Mouse (Mus musculus) CH12.LX (cell line): Measurements from ENCODE around the gene Sgca. TPM values are rescaled to one million over a fixed set of nuclear protein-coding genes. Genes with fewer than 3 reads are reported as not detected.

ENCODE experiments used
- DNase-seq: peaks from one replicate; pipeline ENCODE4 v3.0.0-alpha.2; 2013; ENCODE audit errors: extremely low read depth
- H3K27ac ChIP-seq: 2 replicates; pipeline ENCODE4 v1.5.1; 2012; ENCODE audit warnings: low read depth, mild to moderate bottlenecking, control low read depth, moderate library complexity; ENCODE audit not compliant: insufficient read depth
- H3K27me3 ChIP-seq: replicated peaks from 2 replicates; pipeline ENCODE3; 2012; ENCODE audit warnings: inconsistent platforms
- H3K36me3 ChIP-seq, 2 experiments: replicated peaks in 1 of 2; 2 replicates each; pipeline versions ENCODE3 to v1.6.1; 2012; ENCODE audit warnings: inconsistent platforms in 1 of 2, low read length in 1 of 2, mild to moderate bottlenecking in 1 of 2, mixed read lengths in 1 of 2, moderate library complexity in 1 of 2; ENCODE audit not compliant: control insufficient read depth in 1 of 2, insufficient read depth in 1 of 2
- H3K4me1 ChIP-seq, 2 experiments: 2 replicates each; pipeline ENCODE4 v1.6.1; 2012; ENCODE audit warnings: inconsistent platforms in 1 of 2, moderate library complexity in 1 of 2; ENCODE audit not compliant: insufficient read depth in 2 of 2, control insufficient read depth in 1 of 2
- H3K4me2 ChIP-seq: 2 replicates; pipeline ENCODE4 v1.6.1; 2012; ENCODE audit warnings: low read depth, mild to moderate bottlenecking, control low read depth; ENCODE audit not compliant: poor library complexity, insufficient read depth, severe bottlenecking
- H3K4me3 ChIP-seq, 3 experiments: fragments of 150-350 bp in 1 of 3; sonication (generic) in 1 of 3; replicated peaks in 1 of 3; 2 replicates each; pipeline versions ENCODE3 to v1.5.1; 2011 to 2012; ENCODE audit warnings: low read depth in 2 of 3, low read length in 2 of 3, mild to moderate bottlenecking in 2 of 3, moderate library complexity in 2 of 3, control low read depth in 1 of 3, improper control_type of control experiment in 1 of 3, inconsistent platforms in 1 of 3, mixed read lengths in 1 of 3; ENCODE audit not compliant: poor library complexity in 1 of 3
- H3K79me2 ChIP-seq: replicated peaks from 2 replicates; pipeline ENCODE4 v1.6.1; 2012; ENCODE audit warnings: mild to moderate bottlenecking, moderate library complexity; ENCODE audit not compliant: control insufficient read depth, poor library complexity, insufficient read depth, severe bottlenecking; ENCODE audit errors: extremely low read depth
- H3K9ac ChIP-seq: 2 replicates; pipeline ENCODE4 v1.6.1; 2012; ENCODE audit warnings: low read depth, mild to moderate bottlenecking, control low read depth, moderate library complexity; ENCODE audit not compliant: insufficient read depth
- H3K9me3 ChIP-seq: replicated peaks from 2 replicates; pipeline ENCODE3; 2012; ENCODE audit warnings: low read length, inconsistent platforms, mixed read lengths
- BHLHE40 ChIP-seq: IDR thresholded peaks from 2 replicates; pipeline ENCODE4 v1.6.1; 2011; ENCODE audit warnings: mild to moderate bottlenecking, low read depth, low read length, improper control_type of control experiment
- CHD1 ChIP-seq: IDR thresholded peaks from 2 replicates; pipeline ENCODE4 v1.6.1; 2012; ENCODE audit warnings: low read depth, low read length, improper control_type of control experiment, inconsistent platforms
- CHD2 ChIP-seq: IDR thresholded peaks from 2 replicates; pipeline ENCODE4 v1.6.1; 2011; ENCODE audit warnings: low read length, improper control_type of control experiment
- EP300 ChIP-seq: IDR thresholded peaks from 2 replicates; pipeline ENCODE4 v1.6.1; 2011; ENCODE audit warnings: low read length, improper control_type of control experiment
- ETS1 ChIP-seq: conservative IDR thresholded peaks from 2 replicates; pipeline ENCODE4 v1.6.1; 2012; ENCODE audit warnings: low read depth, mild to moderate bottlenecking, inconsistent platforms, low read length, improper control_type of control experiment, moderate library complexity
- GABPA ChIP-seq: IDR thresholded peaks from 2 replicates; pipeline ENCODE4 v1.6.1; 2012; ENCODE audit warnings: low read depth, low read length, improper control_type of control experiment, inconsistent platforms; ENCODE audit not compliant: insufficient replicate concordance
- HCFC1 ChIP-seq: IDR thresholded peaks from 2 replicates; pipeline ENCODE4 v1.6.1; 2012; ENCODE audit warnings: low read depth, mild to moderate bottlenecking, inconsistent platforms, low read length, improper control_type of control experiment
- JUN ChIP-seq: IDR thresholded peaks from 2 replicates; pipeline ENCODE4 v1.6.1; 2011; ENCODE audit warnings: low read depth, mild to moderate bottlenecking, low read length, improper control_type of control experiment, moderate library complexity; ENCODE audit not compliant: insufficient read depth
- MAFK ChIP-seq: IDR thresholded peaks from 2 replicates; pipeline ENCODE4 v1.6.1; 2011; ENCODE audit warnings: low read length, improper control_type of control experiment; ENCODE audit not compliant: insufficient replicate concordance
- MAX ChIP-seq: IDR thresholded peaks from 2 replicates; pipeline ENCODE4 v1.6.1; 2011; ENCODE audit warnings: low read length, improper control_type of control experiment
- NRF1 ChIP-seq: IDR thresholded peaks from 2 replicates; pipeline ENCODE4 v1.6.1; 2014; ENCODE audit warnings: low read depth, mild to moderate bottlenecking, inconsistent platforms, low read length, improper control_type of control experiment, moderate library complexity
- PAX5 ChIP-seq: IDR thresholded peaks from 2 replicates; pipeline ENCODE4 v1.6.1; 2012; ENCODE audit warnings: low read length, inconsistent platforms, mixed read lengths
- RAD21 ChIP-seq: IDR thresholded peaks from 2 replicates; pipeline ENCODE4 v1.6.1; 2011; ENCODE audit warnings: low read depth, mild to moderate bottlenecking, low read length, improper control_type of control experiment, moderate library complexity
- RCOR1 ChIP-seq: conservative IDR thresholded peaks from 2 replicates; pipeline ENCODE4 v1.6.1; 2012; ENCODE audit warnings: low read depth, mild to moderate bottlenecking, inconsistent platforms, low read length, improper control_type of control experiment
- SIN3A ChIP-seq: IDR thresholded peaks from 2 replicates; pipeline ENCODE4 v1.6.1; 2012; ENCODE audit warnings: low read length, improper control_type of control experiment, inconsistent platforms
- TBP ChIP-seq: conservative IDR thresholded peaks from 2 replicates; pipeline ENCODE4 v1.6.1; 2011; ENCODE audit warnings: low read depth, low read length, improper control_type of control experiment
- TCF12 ChIP-seq: IDR thresholded peaks from 2 replicates; pipeline ENCODE4 v1.6.1; 2014; ENCODE audit warnings: low read depth, mild to moderate bottlenecking, inconsistent platforms, low read length, improper control_type of control experiment
- UBTF ChIP-seq: IDR thresholded peaks from 2 replicates; pipeline ENCODE4 v1.6.1; 2012; ENCODE audit warnings: low read depth, mild to moderate bottlenecking, inconsistent platforms, low read length, improper control_type of control experiment, moderate library complexity
- ZC3H11A ChIP-seq: IDR thresholded peaks from 2 replicates; pipeline ENCODE4 v1.6.1; 2012; ENCODE audit warnings: low read depth, mild to moderate bottlenecking, inconsistent platforms, low read length, improper control_type of control experiment
- ZMIZ1 ChIP-seq: IDR thresholded peaks from 2 replicates; pipeline ENCODE4 v1.6.1; 2012; ENCODE audit warnings: low read depth, mild to moderate bottlenecking, inconsistent platforms, low read length, improper control_type of control experiment
- dilution Hi-C: fragments of 300-500 bp; cut with MboI; formaldehyde crosslinking; loops from 2 replicates; pipeline ENCODE4 v1.14.3; 2020; ENCODE audit warnings: low sequenced_read_pairs; ENCODE audit not compliant: extremely low pct_unique_long_range_greater_than_20kb, extremely low pct_ligation_motif_present
- in situ Hi-C: fragments of 300-500 bp; cut with MboI; formaldehyde crosslinking; loops from 3 replicates; pipeline ENCODE4 v1.14.3; 2019; ENCODE audit warnings: low sequenced_read_pairs, low pct_ligation_motif_present, low pct_unique_long_range_greater_than_20kb, mixed read lengths
- polyA plus RNA-seq: library from polyadenylated mRNA; unstranded; fragments of >175 nt; gene quantifications from 2 replicates; pipeline ENCODE4 v1.2.1, GENCODE M21; 2012; ENCODE audit warnings: low read depth; ENCODE audit not compliant: insufficient read length
- total RNA-seq, 2 experiments: library from RNA; depleted of rRNA; stranded (reverse); fragments of 300-350 nt in 1 of 2; fragments of >200 nt in 1 of 2; gene quantifications; 2 replicates each; pipeline ENCODE4 v1.2.3; 2012 to 2014

Gene Sgca
- total and polyA plus RNA-seq, 3 experiments = 0.08 to 0.39 TPM; not detected in 1

- dilution Hi-C loops = no loop called here
- no peak overlapping the region for H3K9ac ChIP-seq
- peaks cover 91% of the 10 kb centered on the region for H3K27me3 ChIP-seq
- H3K4me3 ChIP-seq = no peak overlapping the region
- in situ Hi-C loops = loop anchor here (5.0 kb wide), 1 partner anchor 36 kb away; the partner anchor contains the start of gene Col1a1
- H3K4me2 ChIP-seq = no peak overlapping the region
- no peaks in the 10 kb centered on the region for H3K79me2 ChIP-seq
- H3K9me3 ChIP-seq = no peaks in the 10 kb centered on the region
- TF ChIP-seq RCOR1 = no peak
- TF ChIP-seq EP300 = no peak
- no peak for TF ChIP-seq ZMIZ1
- no peak for TF ChIP-seq MAFK
- TF ChIP-seq TBP = no peak
- TF ChIP-seq UBTF = no peak
- TF ChIP-seq TCF12 = no peak
- TF ChIP-seq MAX = no peak
- TF ChIP-seq CHD1 = no peak
- TF ChIP-seq PAX5 = no peak
- TF ChIP-seq HCFC1 = no peak
- TF ChIP-seq CHD2 = no peak
- TF ChIP-seq RAD21 = no peak
- no peak for TF ChIP-seq JUN
- no peak for TF ChIP-seq GABPA
- TF ChIP-seq BHLHE40 = no peak
- TF ChIP-seq NRF1 = no peak
- TF ChIP-seq ZC3H11A = no peak
- H3K36me3 ChIP-seq = no peaks in the 10 kb centered on the region
- DNase-seq = no peak
- H3K27ac ChIP-seq = no peak overlapping the region
- peaks cover 15 to 27% of the 10 kb centered on the region in 2 experiments for H3K4me1 ChIP-seq
Measured at GRCm38 (mm10) chr11:94972887-94973286, 3.2 kb downstream of the Sgca start.

- peak; percentile 69 for DNase-seq
- H3K4me3 ChIP-seq = no peak overlapping the region
- H3K9me3 ChIP-seq = no peaks in the 10 kb centered on the region
- 0 out of 2 replicates have a peak, but pooled peaks have one; percentile 44 for TF ChIP-seq MAX
- TF ChIP-seq TBP = no peak
- TF ChIP-seq EP300 = peak; percentile 60; the same call in 1 of the 2 replicates
- TF ChIP-seq SIN3A = no peak
- TF ChIP-seq BHLHE40 = peak; percentile 69
- TF ChIP-seq RCOR1 = no peak
- TF ChIP-seq ETS1 = peak; percentile 19; the same call in 1 of the 2 replicates
- 0 out of 2 replicates have a peak, but pooled peaks have one; percentile 29 for TF ChIP-seq MAFK
- TF ChIP-seq CHD1 = no peak
- in situ Hi-C loops = loop anchor here (5.0 kb wide), 1 partner anchor 35 kb away; the partner anchor contains the start of gene Col1a1
- H3K27me3 ChIP-seq = peaks cover 90% of the 10 kb centered on the region
- no peaks in the 10 kb centered on the region for H3K79me2 ChIP-seq
- H3K4me1 ChIP-seq = peaks cover 15 to 27% of the 10 kb centered on the region in 2 experiments
- no peak overlapping the region for H3K9ac ChIP-seq
- no peak overlapping the region for H3K27ac ChIP-seq
- H3K36me3 ChIP-seq = no peaks in the 10 kb centered on the region
- dilution Hi-C loops = no loop called here
- peak overlapping the region; percentile 54 for H3K4me2 ChIP-seq
Measured at GRCm38 (mm10) chr11:94971895-94972615, 4.1 kb downstream of the Sgca start.
